Mouse (Mus musculus) testis, adult 2 months (tissue): ENCODE measurements at regions not wholly inside any gene's neighbourhood (a gene's known extent, or its start where the extent isn't known, plus 50 kb on each side); places are given as distances from the start of the nearest gene placed in this dataset.

Experiments used
- CTCF ChIP-seq: fragments of 200-500 bp; IDR thresholded peaks from 2 replicates; pipeline ENCODE4 v1.5.1; 2012; ENCODE audit warnings: low read depth, mild to moderate bottlenecking, inconsistent platforms, low read length, moderate library complexity; ENCODE audit not compliant: control insufficient read depth, insufficient read depth, insufficient replicate concordance
- POLR2A ChIP-seq: fragments of 200-500 bp; IDR thresholded peaks from 2 replicates; pipeline ENCODE4 v1.6.1; 2012; ENCODE audit warnings: low read depth, mild to moderate bottlenecking, inconsistent platforms, low read length, moderate library complexity; ENCODE audit not compliant: control insufficient read depth

GRCm38 (mm10) chr7:51221351-51221750 is 289.5 kb upstream of the Ano5 start:
- no peak for TF ChIP-seq CTCF
- TF ChIP-seq POLR2A, result no peak
